Mouse (Mus musculus): ENCODE results near the gene Apoa2. TPM values are rescaled to one million over a fixed set of nuclear protein-coding genes. Genes with fewer than 3 reads are reported as not detected.

Gene Apoa2
- polyA plus RNA-seq, 2 experiments, result 2,859 to 5,173 TPM

- Histone ChIP-seq H3K4me3 (ENCODE audit: insufficient read depth in 1 of 2, low read depth in 2 of 2, low read length in 2 of 2) (no peak overlapping the region), H3K9ac (replicated peaks) (no peak overlapping the region), H3K36me3 (replicated peaks; ENCODE audit: control insufficient read depth, insufficient read depth, low read depth) (no peaks in the 10 kb centered on the region), H3K27me3 (ENCODE audit: control insufficient read depth, insufficient read depth, low read length) (peaks cover 51% of the 10 kb centered on the region), H3K27ac (no peak overlapping the region), H3K4me2 (ENCODE audit: low read depth) (no peak overlapping the region), H3K9me3 (ENCODE audit: control insufficient read depth, low read length) (no peaks in the 10 kb centered on the region), H3K4me1 (replicated peaks; ENCODE audit: control insufficient read depth in 2 of 2, insufficient read depth in 2 of 2, low read length in 1 of 2) (peaks cover 0 to 11% of the 10 kb centered on the region in 2 experiments; a peak in 1 of 4 replicates)
- WGBS (ENCODE audit: insufficient replicate concordance), result 38% methylated on average over 10 of the region's 10 CpGs
- no peak for DNase-seq (ENCODE audit: low read depth in 3 of 3, low spot score in 3 of 3)
- no peak for ATAC-seq (ENCODE audit: insufficient read depth)
- TF ChIP-seq CTCF (IDR thresholded peaks at IDR 0.05; ENCODE audit: low read depth), result no peak
Observed at GRCm38 (mm10) chr1:171192283-171192682, 32.6 kb upstream of the Apoa2 start.

- DNase-seq (ENCODE audit: low read depth in 3 of 3, low spot score in 3 of 3) (no peak), ATAC-seq (ENCODE audit: insufficient read depth) (no peak)
- no peak overlapping the region for H3K27ac ChIP-seq
- no peak for TF ChIP-seq CTCF (IDR thresholded peaks at IDR 0.05; ENCODE audit: low read depth)
- TF ChIP-seq EP300 (IDR thresholded peaks at IDR 0.05; ENCODE audit: low read depth), result no peak
- no peak overlapping the region for H3K4me2 ChIP-seq (ENCODE audit: low read depth)
- 6% methylated on average over 18 of the region's 18 CpGs for WGBS (ENCODE audit: insufficient replicate concordance)
- peaks cover 0 to 11% of the 10 kb centered on the region in 2 experiments; a peak in 1 of 4 replicates for H3K4me1 ChIP-seq (replicated peaks; ENCODE audit: control insufficient read depth in 2 of 2, insufficient read depth in 2 of 2, low read length in 1 of 2)
- H3K27me3 ChIP-seq (ENCODE audit: control insufficient read depth, insufficient read depth, low read length), result peaks cover 54% of the 10 kb centered on the region
- H3K9me3 ChIP-seq (ENCODE audit: control insufficient read depth, low read length), result no peaks in the 10 kb centered on the region
- no peak overlapping the region for H3K4me3 ChIP-seq (ENCODE audit: insufficient read depth in 1 of 2, low read depth in 2 of 2, low read length in 2 of 2)
- H3K36me3 ChIP-seq (replicated peaks; ENCODE audit: control insufficient read depth, insufficient read depth, low read depth), result no peaks in the 10 kb centered on the region
- no peak overlapping the region for H3K9ac ChIP-seq (replicated peaks)
Observed at GRCm38 (mm10) chr1:171193093-171193840, 31.6 kb upstream of the Apoa2 start.

GRCm38 (mm10) chr1:171193911-171194830 is 30.7 kb upstream of the Apoa2 start:
- ATAC-seq (ENCODE audit: insufficient read depth) (no peak), DNase-seq (ENCODE audit: low read depth in 3 of 3, low spot score in 3 of 3) (no peak)
- H3K4me3 ChIP-seq (ENCODE audit: insufficient read depth in 1 of 2, low read depth in 2 of 2, low read length in 2 of 2), result no peak overlapping the region
- H3K4me1 ChIP-seq (replicated peaks; ENCODE audit: control insufficient read depth in 2 of 2, insufficient read depth in 2 of 2, low read length in 1 of 2), result peaks cover 0 to 10% of the 10 kb centered on the region in 2 experiments; a peak in 1 of 4 replicates
- no peak overlapping the region for H3K27ac ChIP-seq
- H3K4me2 ChIP-seq (ENCODE audit: low read depth), result no peak overlapping the region
- H3K27me3 ChIP-seq (ENCODE audit: control insufficient read depth, insufficient read depth, low read length), result peaks cover 54% of the 10 kb centered on the region
- H3K9ac ChIP-seq (replicated peaks), result no peak overlapping the region
- WGBS (ENCODE audit: insufficient replicate concordance), result 24% methylated on average over 11 of the region's 11 CpGs
- H3K36me3 ChIP-seq (replicated peaks; ENCODE audit: control insufficient read depth, insufficient read depth, low read depth), result no peaks in the 10 kb centered on the region
- H3K9me3 ChIP-seq (ENCODE audit: control insufficient read depth, low read length), result no peaks in the 10 kb centered on the region
- TF ChIP-seq EP300 (IDR thresholded peaks at IDR 0.05; ENCODE audit: low read depth) (no peak), CTCF (IDR thresholded peaks at IDR 0.05; ENCODE audit: low read depth) (no peak)

- ATAC-seq (ENCODE audit: insufficient read depth), result no peak
- Histone ChIP-seq H3K9ac (replicated peaks) (no peak overlapping the region), H3K4me3 (ENCODE audit: insufficient read depth in 1 of 2, low read depth in 2 of 2, low read length in 2 of 2) (peak overlapping the region; percentile 8 to 30), H3K36me3 (replicated peaks; ENCODE audit: control insufficient read depth, insufficient read depth, low read depth) (no peaks in the 10 kb centered on the region), H3K27me3 (ENCODE audit: control insufficient read depth, insufficient read depth, low read length) (peaks cover 54% of the 10 kb centered on the region), H3K27ac (no peak overlapping the region), H3K4me2 (ENCODE audit: low read depth) (peak overlapping the region; percentile 48), H3K9me3 (ENCODE audit: control insufficient read depth, low read length) (no peaks in the 10 kb centered on the region), H3K4me1 (replicated peaks; ENCODE audit: control insufficient read depth in 2 of 2, insufficient read depth in 2 of 2, low read length in 1 of 2) (0 out of 4 replicates have a peak, but pooled peaks cover 0 to 6% of the 10 kb centered on the region in 2 experiments)
- TF ChIP-seq CTCF (IDR thresholded peaks at IDR 0.05; ENCODE audit: low read depth) (no peak), EP300 (IDR thresholded peaks at IDR 0.05; ENCODE audit: low read depth) (no peak)
- WGBS (ENCODE audit: insufficient replicate concordance), result 8% methylated on average over 20 of the region's 20 CpGs
- DNase-seq (ENCODE audit: low read depth in 3 of 3, low spot score in 3 of 3), result no peak
Observed at GRCm38 (mm10) chr1:171195046-171195822, 29.6 kb upstream of the Apoa2 start.
